Mouse (Mus musculus) v-Abl transformed pro-B cells (cell line): ENCODE data around the gene Adamts14.

Experiments
- in situ Hi-C, 2 experiments: fragments of 400-800 bp; cut with MboI; formaldehyde crosslinking; loops; one replicate each; pipeline ENCODE4 v1.15.1; 2025; ENCODE audit not compliant: unreplicated experiment in 2 of 2

Adamts14 gene

DNA sequence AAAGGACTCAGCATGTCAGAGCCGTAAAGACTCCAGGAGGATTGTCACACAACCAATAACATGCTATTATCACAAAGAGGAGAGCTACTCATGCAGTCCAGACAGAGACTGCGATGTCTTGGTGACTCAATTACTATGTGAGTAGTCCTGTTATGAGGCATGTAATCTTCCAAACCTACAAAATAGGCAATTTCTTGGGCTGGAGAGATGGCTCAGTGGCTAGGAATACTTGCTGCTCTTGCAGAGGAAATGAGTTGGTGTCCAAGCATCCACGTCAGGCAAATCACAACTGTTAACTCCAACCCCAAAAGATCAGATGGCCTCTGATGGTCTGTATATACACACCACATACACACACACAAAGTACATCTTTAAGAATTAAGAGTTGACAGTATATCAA lies 117.6 kb downstream of the Adamts14 start:
- in situ Hi-C loops: loop anchor here in 1 of 2 experiments (10.0 kb wide), 1 partner anchor 101 kb away; no protein-coding TSS in a partner anchor

DNA sequence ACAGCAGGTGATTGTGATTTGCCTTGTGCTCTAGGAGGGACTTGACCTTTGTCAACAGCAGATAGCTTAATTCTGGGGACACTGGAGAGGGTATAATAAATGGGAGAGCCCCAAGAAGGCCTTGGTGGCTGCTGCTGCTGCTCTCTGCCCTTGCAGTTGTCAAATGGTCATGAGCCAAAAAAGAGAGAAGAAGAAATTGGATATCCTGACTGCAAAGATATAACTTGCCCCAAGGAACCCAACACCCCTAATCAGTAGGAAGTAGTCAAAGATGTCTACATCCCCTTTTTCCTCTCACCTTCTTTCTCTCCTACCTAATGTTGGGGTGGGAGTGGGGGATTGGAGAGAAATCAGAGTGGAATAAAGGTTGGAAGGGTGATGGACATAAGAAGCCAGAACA lies 121.1 kb downstream of the Adamts14 start:
- in situ Hi-C loops: loop anchor here in 1 of 2 experiments (10.0 kb wide), 1 partner anchor 97 kb away; no protein-coding TSS in a partner anchor

DNA sequence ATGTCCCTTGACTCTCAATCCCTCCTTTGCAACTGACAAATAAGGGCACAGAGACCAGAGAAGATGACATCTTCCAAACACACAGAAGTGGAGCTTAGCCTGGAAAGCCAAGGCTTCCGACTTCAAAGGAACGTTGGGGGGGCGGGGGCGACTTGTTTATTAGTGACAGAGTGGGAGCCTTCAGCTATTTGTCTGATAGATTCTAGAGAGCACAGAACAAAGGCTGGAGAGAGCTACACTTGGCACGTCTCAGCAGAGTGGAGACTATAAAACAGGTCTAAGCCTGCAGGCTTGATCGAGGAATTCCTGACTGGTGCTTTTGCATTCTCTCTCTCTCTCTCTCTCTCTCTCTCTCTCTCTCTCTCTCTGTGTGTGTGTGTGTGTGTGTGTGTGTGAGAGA lies 122.6 kb downstream of the Adamts14 start:
- in situ Hi-C loops: loop anchor here in 1 of 2 experiments (10.0 kb wide), 1 partner anchor 96 kb away; no protein-coding TSS in a partner anchor

DNA sequence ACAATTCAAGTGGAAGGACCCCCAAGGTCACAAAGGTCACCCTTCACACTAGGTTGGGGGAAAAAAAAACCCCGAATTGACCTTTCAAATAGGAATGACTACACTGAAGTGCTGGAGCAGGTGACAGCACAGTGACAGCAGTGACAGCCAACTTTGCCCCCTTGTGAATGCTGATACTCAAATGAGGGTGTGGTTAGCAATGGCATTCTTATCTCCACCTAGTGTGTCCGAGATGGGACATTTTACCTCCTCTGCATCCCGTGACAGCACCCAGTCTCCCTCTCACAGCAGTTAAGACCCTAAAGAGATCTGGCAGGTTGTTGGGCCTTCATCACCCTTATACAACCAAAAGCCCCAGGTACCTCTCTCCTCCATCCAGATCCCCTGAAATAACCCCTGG lies 123.8 kb downstream of the Adamts14 start:
- in situ Hi-C loops: loop anchor here (10.0 to 25.0 kb wide), 6 partner anchors 305 to 1313 kb away; partner anchors contain the start of genes Dnajb12 (in 1 of the 2) and Eif4ebp2 (in 1 of the 2)

DNA sequence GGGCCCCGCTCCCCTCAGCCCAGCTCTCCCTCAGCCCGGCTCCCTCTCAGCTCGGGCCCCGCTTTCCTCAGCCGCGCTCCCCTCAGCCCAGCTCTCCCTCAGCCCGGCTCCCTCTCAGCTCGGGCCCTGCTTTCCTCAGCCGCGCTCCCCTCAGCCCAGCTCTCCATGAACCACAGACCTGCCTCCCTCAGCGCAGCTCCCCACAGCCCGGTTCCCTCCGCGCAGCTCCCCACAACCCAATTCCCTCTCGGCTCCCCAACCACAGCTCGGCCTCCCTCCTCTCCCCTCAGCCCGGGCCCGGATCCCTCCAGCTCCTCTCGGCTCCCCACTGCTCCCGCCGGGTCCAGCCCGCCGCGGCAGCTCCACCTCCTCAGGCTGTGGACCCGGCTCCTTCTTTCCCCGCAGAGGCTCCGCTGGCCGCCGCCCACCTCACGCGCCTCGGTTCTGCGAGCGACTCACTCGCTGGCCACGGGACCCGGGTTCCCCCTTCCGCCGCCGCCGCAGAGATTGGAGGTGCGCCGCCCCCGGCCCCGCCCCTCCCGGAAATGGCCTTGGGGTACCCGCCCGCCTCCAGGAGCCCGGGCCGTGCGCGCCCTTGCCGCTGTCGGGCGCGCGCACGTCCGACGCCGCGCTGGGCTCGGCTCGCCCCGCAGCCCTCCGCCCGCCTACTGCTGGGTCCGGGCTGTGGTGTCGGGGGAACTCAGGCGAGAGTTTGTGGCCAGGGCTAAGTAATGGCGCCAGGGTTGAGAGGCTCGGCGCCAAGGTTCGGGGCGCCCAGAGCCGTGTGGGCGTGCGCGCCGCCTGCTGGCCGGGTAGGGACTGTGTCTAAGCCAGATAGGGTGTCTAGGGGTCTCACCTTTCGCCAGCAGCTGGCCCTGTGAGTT lies 125.8 kb downstream of the Adamts14 start, which contains the start of gene Sgpl1:
TSS of gene Sgpl1 (minus strand) at position 547 of the 884 bp plus-strand sequence.
- in situ Hi-C loops: loop anchor here (10.0 to 25.0 kb wide), 6 partner anchors 307 to 1315 kb away; partner anchors contain the start of genes Dnajb12 (in 1 of the 2) and Eif4ebp2 (in 1 of the 2)
